Mouse (Mus musculus) neural tube, embryonic 13.5 days (tissue): ENCODE results near the gene Lrrn1. TPM values are rescaled to one million over a fixed set of nuclear protein-coding genes. Genes with fewer than 3 reads are reported as not detected.

ENCODE experiments used
- ATAC-seq: fragments of 200-750 bp; cut with Nextera tagmentation; 2 replicates; pipeline ENCODE4 v1.8.0; 2017; ENCODE audit warnings: low read depth, mild to moderate bottlenecking, moderate TSS enrichment, moderate library complexity
- H3K27ac ChIP-seq: fragments of 300-500 bp; sonication (generic); replicated peaks from 2 replicates; pipeline ENCODE4 v1.5.1; 2015; ENCODE audit warnings: moderate library complexity, mild to moderate bottlenecking, inconsistent platforms
- H3K27me3 ChIP-seq: fragments of 300-500 bp; sonication (generic); 2 replicates; pipeline ENCODE4 v1.6.1; 2015; ENCODE audit warnings: mild to moderate bottlenecking, inconsistent platforms
- H3K36me3 ChIP-seq: fragments of 300-500 bp; sonication (generic); 2 replicates; pipeline ENCODE4 v1.6.1; 2015; ENCODE audit warnings: mild to moderate bottlenecking, inconsistent platforms
- H3K4me1 ChIP-seq: fragments of 300-500 bp; sonication (generic); replicated peaks from 2 replicates; pipeline ENCODE4 v1.6.1; 2015; ENCODE audit warnings: inconsistent platforms
- H3K4me2 ChIP-seq: fragments of 300-500 bp; sonication (generic); 2 replicates; pipeline ENCODE4 v1.6.1; 2015; ENCODE audit warnings: inconsistent platforms, mild to moderate bottlenecking, moderate library complexity
- H3K4me3 ChIP-seq: fragments of 300-500 bp; sonication (generic); 2 replicates; pipeline ENCODE4 v1.5.1; 2015; ENCODE audit warnings: mild to moderate bottlenecking, inconsistent platforms
- H3K9ac ChIP-seq: fragments of 300-500 bp; sonication (generic); 2 replicates; pipeline ENCODE4 v1.6.1; 2015; ENCODE audit warnings: moderate library complexity, mild to moderate bottlenecking, inconsistent platforms
- H3K9me3 ChIP-seq: fragments of 300-500 bp; sonication (generic); 2 replicates; pipeline ENCODE4 v1.6.1; 2016; ENCODE audit warnings: inconsistent platforms
- WGBS: fragments of 180-500 bp; shearing (Covaris S2); methylation state at CpG from one replicate; pipeline ENCODE4 v1.1.7; 2015; 5-methylcytosine and 5-hydroxymethylcytosine counted together
- polyA plus RNA-seq: library from polyadenylated mRNA; unstranded; fragments of >200 nt; fragmentation: Nextera tagmentation; extraction: Ambion mirVana; gene quantifications from 2 replicates; pipeline ENCODE4 v1.2.1, GENCODE M21; 2015

The Lrrn1 gene
- polyA plus RNA-seq, 1 experiment from 2014 or later, result 92.8 TPM

GRCm38 (mm10) chr6:107541918-107542317 lies 12.3 kb downstream of the Lrrn1 start:
- Histone ChIP-seq H3K27me3 (no peaks in the 10 kb centered on the region), H3K27ac (no peak overlapping the region), H3K4me3 (no peak overlapping the region), H3K9me3 (no peaks in the 10 kb centered on the region), H3K9ac (no peak overlapping the region), H3K4me1 (peaks cover 41% of the 10 kb centered on the region), H3K4me2 (no peak overlapping the region), H3K36me3 (0 out of 2 replicates have a peak, but pooled peaks cover 6% of the 10 kb centered on the region)
- 81% methylated on average over 4 of the region's 4 CpGs for WGBS
- no peak for ATAC-seq

GRCm38 (mm10) chr6:107546272-107546671 lies 16.7 kb downstream of the Lrrn1 start:
- H3K4me2 ChIP-seq, result no peak overlapping the region
- peak; percentile 88 for ATAC-seq
- peaks cover 20% of the 10 kb centered on the region for H3K4me1 ChIP-seq
- 0 out of 2 replicates have a peak, but pooled peaks cover 6% of the 10 kb centered on the region for H3K36me3 ChIP-seq
- no peaks in the 10 kb centered on the region for H3K9me3 ChIP-seq
- no peak overlapping the region for H3K27ac ChIP-seq
- H3K4me3 ChIP-seq, result no peak overlapping the region
- H3K9ac ChIP-seq, result no peak overlapping the region
- 31% methylated on average over 2 of the region's 2 CpGs for WGBS
- no peaks in the 10 kb centered on the region for H3K27me3 ChIP-seq

GRCm38 (mm10) chr6:107552511-107552910 lies 22.9 kb downstream of the Lrrn1 start:
- Histone ChIP-seq H3K9me3 (no peaks in the 10 kb centered on the region), H3K27ac (0 out of 2 replicates have a peak overlapping the region, but pooled peaks have one; percentile 9), H3K36me3 (0 out of 2 replicates have a peak, but pooled peaks cover 2% of the 10 kb centered on the region), H3K9ac (no peak overlapping the region), H3K4me2 (no peak overlapping the region), H3K4me3 (no peak overlapping the region), H3K4me1 (peaks cover 32% of the 10 kb centered on the region), H3K27me3 (no peaks in the 10 kb centered on the region)
- WGBS, result 88% methylated on average over 1 of the region's 1 CpGs
- no peak for ATAC-seq

- Histone ChIP-seq H3K9me3 (no peaks in the 10 kb centered on the region), H3K4me3 (no peak overlapping the region), H3K9ac (no peak overlapping the region), H3K27ac (no peak overlapping the region), H3K4me2 (no peak overlapping the region), H3K27me3 (no peaks in the 10 kb centered on the region), H3K36me3 (peaks cover 8% of the 10 kb centered on the region; the same call in 1 of the 2 replicates), H3K4me1 (peaks cover 41% of the 10 kb centered on the region)
- ATAC-seq, result no peak
- 84% methylated on average over 5 of the region's 5 CpGs for WGBS
Measured at GRCm38 (mm10) chr6:107555364-107555763, 25.8 kb downstream of the Lrrn1 start.

GRCm38 (mm10) chr6:107556996-107557395 lies 27.4 kb downstream of the Lrrn1 start:
- H3K27ac ChIP-seq, result peak overlapping the region; percentile 39
- H3K4me2 ChIP-seq, result no peak overlapping the region
- no peak overlapping the region for H3K4me3 ChIP-seq
- WGBS, result 37% methylated on average over 3 of the region's 3 CpGs
- no peak overlapping the region for H3K9ac ChIP-seq
- no peaks in the 10 kb centered on the region for H3K27me3 ChIP-seq
- peak; percentile 66 for ATAC-seq
- no peaks in the 10 kb centered on the region for H3K9me3 ChIP-seq
- peaks cover 41% of the 10 kb centered on the region for H3K4me1 ChIP-seq
- peaks cover 6% of the 10 kb centered on the region; the same call in 1 of the 2 replicates for H3K36me3 ChIP-seq

GRCm38 (mm10) chr6:107557806-107558205 lies 28.2 kb downstream of the Lrrn1 start:
- no peaks in the 10 kb centered on the region for H3K27me3 ChIP-seq
- H3K9ac ChIP-seq, result no peak overlapping the region
- H3K4me3 ChIP-seq, result no peak overlapping the region
- H3K36me3 ChIP-seq, result peaks cover 6% of the 10 kb centered on the region; the same call in 1 of the 2 replicates
- peaks cover 37% of the 10 kb centered on the region for H3K4me1 ChIP-seq
- H3K4me2 ChIP-seq, result no peak overlapping the region
- H3K9me3 ChIP-seq, result no peaks in the 10 kb centered on the region
- WGBS, result 34% methylated on average over 3 of the region's 3 CpGs
- peak overlapping the region; percentile 39 for H3K27ac ChIP-seq
- no peak for ATAC-seq

- 89% methylated on average over 2 of the region's 2 CpGs for WGBS
- peaks cover 9% of the 10 kb centered on the region for H3K36me3 ChIP-seq
- no peak overlapping the region for H3K9ac ChIP-seq
- no peak overlapping the region for H3K27ac ChIP-seq
- H3K9me3 ChIP-seq, result no peaks in the 10 kb centered on the region
- no peak overlapping the region for H3K4me3 ChIP-seq
- no peak overlapping the region for H3K4me2 ChIP-seq
- no peak for ATAC-seq
- peaks cover 15% of the 10 kb centered on the region for H3K4me1 ChIP-seq
- H3K27me3 ChIP-seq, result no peaks in the 10 kb centered on the region
Measured at GRCm38 (mm10) chr6:107562255-107562654, 32.7 kb downstream of the Lrrn1 start.

- no peaks in the 10 kb centered on the region for H3K9me3 ChIP-seq
- no peak overlapping the region for H3K27ac ChIP-seq
- no peak overlapping the region for H3K4me2 ChIP-seq
- H3K27me3 ChIP-seq, result no peaks in the 10 kb centered on the region
- H3K36me3 ChIP-seq, result peaks cover 42% of the 10 kb centered on the region
- no peak overlapping the region for H3K9ac ChIP-seq
- no peak overlapping the region for H3K4me3 ChIP-seq
- no peak for ATAC-seq
- WGBS, result 86% methylated on average over 12 of the region's 12 CpGs
- H3K4me1 ChIP-seq, result no peaks in the 10 kb centered on the region
Measured at GRCm38 (mm10) chr6:107566944-107567634, 37.5 kb downstream of the Lrrn1 start.

GRCm38 (mm10) chr6:107574561-107574960 lies 45.0 kb downstream of the Lrrn1 start:
- ATAC-seq, result no peak
- no peak overlapping the region for H3K4me2 ChIP-seq
- no peak overlapping the region for H3K9ac ChIP-seq
- WGBS, result 96% methylated on average over 3 of the region's 3 CpGs
- H3K27ac ChIP-seq, result no peak overlapping the region
- 0 out of 2 replicates have a peak, but pooled peaks cover 5% of the 10 kb centered on the region for H3K4me1 ChIP-seq
- no peak overlapping the region for H3K4me3 ChIP-seq
- peaks cover 18% of the 10 kb centered on the region for H3K36me3 ChIP-seq
- no peaks in the 10 kb centered on the region for H3K9me3 ChIP-seq
- H3K27me3 ChIP-seq, result no peaks in the 10 kb centered on the region

- Histone ChIP-seq H3K27ac (no peak overlapping the region), H3K4me1 (0 out of 2 replicates have a peak, but pooled peaks cover 5% of the 10 kb centered on the region), H3K9me3 (no peaks in the 10 kb centered on the region), H3K27me3 (no peaks in the 10 kb centered on the region), H3K36me3 (peaks cover 13% of the 10 kb centered on the region; the same call in 1 of the 2 replicates), H3K9ac (no peak overlapping the region), H3K4me3 (no peak overlapping the region), H3K4me2 (no peak overlapping the region)
- WGBS, result 69% methylated on average over 3 of the region's 3 CpGs
- ATAC-seq, result no peak
Measured at GRCm38 (mm10) chr6:107575405-107575804, 45.8 kb downstream of the Lrrn1 start.

GRCm38 (mm10) chr6:107577309-107577708 lies 47.7 kb downstream of the Lrrn1 start:
- no peak overlapping the region for H3K4me3 ChIP-seq
- no peaks in the 10 kb centered on the region for H3K27me3 ChIP-seq
- H3K36me3 ChIP-seq, result peaks cover 3% of the 10 kb centered on the region; the same call in 1 of the 2 replicates
- no peaks in the 10 kb centered on the region for H3K9me3 ChIP-seq
- no peak overlapping the region for H3K4me2 ChIP-seq
- no peak overlapping the region for H3K27ac ChIP-seq
- WGBS, result 96% methylated on average over 8 of the region's 8 CpGs
- no peak for ATAC-seq
- no peak overlapping the region for H3K9ac ChIP-seq
- 0 out of 2 replicates have a peak, but pooled peaks cover 5% of the 10 kb centered on the region for H3K4me1 ChIP-seq

GRCm38 (mm10) chr6:107583759-107584383 lies 54.3 kb downstream of the Lrrn1 start:
- Histone ChIP-seq H3K4me1 (no peaks in the 10 kb centered on the region), H3K27me3 (no peaks in the 10 kb centered on the region), H3K4me2 (no peak overlapping the region), H3K36me3 (no peaks in the 10 kb centered on the region), H3K9me3 (no peaks in the 10 kb centered on the region), H3K27ac (no peak overlapping the region), H3K4me3 (no peak overlapping the region), H3K9ac (no peak overlapping the region)
- no peak for ATAC-seq
- 74% methylated on average over 1 of the region's 1 CpGs for WGBS
